Mouse (Mus musculus) liver, embryonic 12.5 days (tissue): ENCODE results near the gene BC004004. TPM values are rescaled to one million over a fixed set of nuclear protein-coding genes. Genes with fewer than 3 reads are reported as not detected.

Source experiments
- ATAC-seq: fragments of 200-750 bp; cut with Nextera tagmentation; 2 replicates; pipeline ENCODE4 v1.8.0; 2017; ENCODE audit warnings: moderate number of reproducible peaks, mild to moderate bottlenecking, moderate library complexity
- H3K27ac ChIP-seq: fragments of 300-500 bp; sonication (generic); 2 replicates; pipeline ENCODE4 v1.5.1; 2016; ENCODE audit warnings: mild to moderate bottlenecking
- H3K27me3 ChIP-seq: fragments of 300-500 bp; sonication (generic); replicated peaks from 2 replicates; pipeline ENCODE4 v1.6.1; 2016; ENCODE audit warnings: mild to moderate bottlenecking, moderate library complexity
- H3K36me3 ChIP-seq: fragments of 300-500 bp; sonication (generic); 2 replicates; pipeline ENCODE4 v1.6.1; 2016; ENCODE audit warnings: mild to moderate bottlenecking, moderate library complexity
- H3K4me1 ChIP-seq: fragments of 300-500 bp; sonication (generic); 2 replicates; pipeline ENCODE4 v1.6.1; 2016
- H3K4me2 ChIP-seq: fragments of 300-500 bp; sonication (generic); 2 replicates; pipeline ENCODE4 v1.6.1; 2016; ENCODE audit warnings: mild to moderate bottlenecking, moderate library complexity
- H3K4me3 ChIP-seq: fragments of 300-500 bp; sonication (generic); 2 replicates; pipeline ENCODE4 v1.5.1; 2016; ENCODE audit warnings: mild to moderate bottlenecking, moderate library complexity
- H3K9ac ChIP-seq: fragments of 300-500 bp; sonication (generic); 2 replicates; pipeline ENCODE4 v1.6.1; 2016; ENCODE audit warnings: mild to moderate bottlenecking, moderate library complexity
- H3K9me3 ChIP-seq: fragments of 300-500 bp; sonication (generic); replicated peaks from 2 replicates; pipeline ENCODE4 v1.6.1; 2016; ENCODE audit warnings: mild to moderate bottlenecking, moderate library complexity
- WGBS: fragments of 180-500 bp; shearing (Covaris S2); methylation state at CpG from one replicate; pipeline ENCODE4 v1.1.7; 2016; ENCODE audit not compliant: insufficient replicate concordance; 5-methylcytosine and 5-hydroxymethylcytosine counted together
- polyA plus RNA-seq: library from polyadenylated mRNA; unstranded; fragments of >200 nt; fragmentation: Nextera tagmentation; extraction: Ambion mirVana; gene quantifications from 2 replicates; pipeline ENCODE4 v1.2.1, GENCODE M21; 2016

The BC004004 gene
- 51.5 and 54.6 TPM in 2 replicates for polyA plus RNA-seq

- Histone ChIP-seq H3K4me1 (peaks cover 47% of the 10 kb centered on the region), H3K27me3 (no peaks in the 10 kb centered on the region)
Observed at GRCm38 (mm10) chr17:29268682-29269348, at the start of gene BC004004. Gene BC004004, plus strand, starts transcription at chr17:29268788.

GRCm38 (mm10) chr17:29220631-29221030 is 48.0 kb upstream of the BC004004 start:
- H3K9ac ChIP-seq = no peak overlapping the region
- H3K27ac ChIP-seq = no peak overlapping the region
- WGBS = 76% methylated on average over 14 of the region's 14 CpGs
- no peak overlapping the region for H3K4me3 ChIP-seq
- H3K9me3 ChIP-seq = no peaks in the 10 kb centered on the region
- peaks cover 7% of the 10 kb centered on the region; the same call in 1 of the 2 replicates for H3K27me3 ChIP-seq
- ATAC-seq = no peak
- H3K4me2 ChIP-seq = no peak overlapping the region
- H3K4me1 ChIP-seq = no peaks in the 10 kb centered on the region
- no peaks in the 10 kb centered on the region for H3K36me3 ChIP-seq

More at GRCm38 (mm10) chr17:29268682-29269348, at the start of gene BC004004:
- Histone ChIP-seq H3K27ac (peak within 1 kb of the TSS; percentile 97), H3K4me2 (peak within 1 kb of the TSS; percentile 84), H3K36me3 (no peaks in the 10 kb centered on the region), H3K4me3 (peak within 1 kb of the TSS; percentile 85), H3K9ac (peak within 1 kb of the TSS; percentile 95), H3K9me3 (no peaks in the 10 kb centered on the region)
- WGBS = under 1% methylated on average over 63 of the region's 63 CpGs
- ATAC-seq = peak; percentile 91

- ATAC-seq = no peak
- Histone ChIP-seq H3K4me3 (no peak overlapping the region), H3K4me2 (no peak overlapping the region), H3K4me1 (no peaks in the 10 kb centered on the region), H3K36me3 (no peaks in the 10 kb centered on the region), H3K27me3 (peaks cover 40% of the 10 kb centered on the region), H3K9me3 (no peaks in the 10 kb centered on the region), H3K9ac (no peak overlapping the region), H3K27ac (no peak overlapping the region)
- WGBS = 55% methylated on average over 10 of the region's 10 CpGs
Observed at GRCm38 (mm10) chr17:29231109-29231508, 37.5 kb upstream of the BC004004 start.

DNA sequence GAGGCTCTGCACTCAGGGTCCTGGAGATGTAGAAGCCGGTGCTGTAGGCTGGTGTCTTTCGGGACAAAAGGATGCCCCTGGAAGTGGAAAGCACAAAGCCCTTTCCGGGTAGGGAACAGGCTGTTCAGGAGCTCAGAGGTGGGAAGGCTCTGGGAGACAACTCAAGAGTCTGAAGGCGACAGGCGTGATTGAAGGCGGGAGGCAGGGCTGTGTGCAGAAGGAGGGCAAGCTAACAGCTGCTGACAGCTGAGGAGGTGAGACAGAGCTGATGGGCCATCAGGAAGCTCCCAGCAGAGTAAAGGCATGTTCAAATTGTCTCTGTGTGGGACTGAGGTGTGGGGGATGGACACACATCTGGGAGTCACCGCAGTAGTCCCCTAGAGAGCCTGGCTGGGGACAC is 32.5 kb upstream of the BC004004 start:
- peaks cover 85% of the 10 kb centered on the region for H3K27me3 ChIP-seq
- H3K9ac ChIP-seq = no peak overlapping the region
- no peak overlapping the region for H3K4me2 ChIP-seq
- H3K4me3 ChIP-seq = no peak overlapping the region
- H3K9me3 ChIP-seq = no peaks in the 10 kb centered on the region
- no peak for ATAC-seq
- WGBS = 54% methylated on average over 7 of the region's 7 CpGs
- H3K27ac ChIP-seq = no peak overlapping the region
- H3K4me1 ChIP-seq = peaks cover 13% of the 10 kb centered on the region; the same call in 1 of the 2 replicates
- no peaks in the 10 kb centered on the region for H3K36me3 ChIP-seq

GRCm38 (mm10) chr17:29237267-29237771 is 31.3 kb upstream of the BC004004 start:
- H3K9ac ChIP-seq = 0 out of 2 replicates have a peak overlapping the region, but pooled peaks have one; percentile 45
- no peak for ATAC-seq
- H3K4me1 ChIP-seq = peaks cover 13% of the 10 kb centered on the region; the same call in 1 of the 2 replicates
- peak overlapping the region; percentile 53 for H3K4me3 ChIP-seq
- H3K27ac ChIP-seq = no peak overlapping the region
- peak overlapping the region; percentile 70 for H3K4me2 ChIP-seq
- no peaks in the 10 kb centered on the region for H3K36me3 ChIP-seq
- peaks cover 93% of the 10 kb centered on the region for H3K27me3 ChIP-seq
- no peaks in the 10 kb centered on the region for H3K9me3 ChIP-seq
- WGBS = 1% methylated on average over 32 of the region's 32 CpGs

GRCm38 (mm10) chr17:29237772-29238420 is 30.7 kb upstream of the BC004004 start, which contains the start of gene Cpne5:
Gene Cpne5, minus strand, starts transcription at chr17:29238167.
- Histone ChIP-seq H3K4me2 (peak within 1 kb of the TSS; percentile 70), H3K9me3 (no peaks in the 10 kb centered on the region), H3K9ac (peak within 1 kb of the TSS; percentile 45; the same call in 1 of the 2 replicates), H3K27me3 (peaks cover 93% of the 10 kb centered on the region), H3K36me3 (no peaks in the 10 kb centered on the region), H3K4me3 (peak within 1 kb of the TSS; percentile 53), H3K27ac (no peak within 1 kb of the TSS), H3K4me1 (peaks cover 13% of the 10 kb centered on the region; the same call in 1 of the 2 replicates)
- WGBS = under 1% methylated on average over 58 of the region's 73 CpGs
- ATAC-seq = 0 out of 2 replicates have a peak, but pooled peaks have one; percentile 18

GRCm38 (mm10) chr17:29238421-29238945 is 30.1 kb upstream of the BC004004 start:
- no peak for ATAC-seq
- peaks cover 93% of the 10 kb centered on the region for H3K27me3 ChIP-seq

GRCm38 (mm10) chr17:29244912-29245311 is 23.7 kb upstream of the BC004004 start:
- ATAC-seq = no peak
- no peaks in the 10 kb centered on the region for H3K9me3 ChIP-seq
- no peak overlapping the region for H3K4me3 ChIP-seq
- H3K36me3 ChIP-seq = peaks cover 17% of the 10 kb centered on the region
- WGBS = 47% methylated on average over 12 of the region's 12 CpGs
- 0 out of 2 replicates have a peak, but pooled peaks cover 4% of the 10 kb centered on the region for H3K4me1 ChIP-seq
- H3K27ac ChIP-seq = no peak overlapping the region
- H3K4me2 ChIP-seq = no peak overlapping the region
- H3K9ac ChIP-seq = no peak overlapping the region
- peaks cover 42% of the 10 kb centered on the region for H3K27me3 ChIP-seq

More at GRCm38 (mm10) chr17:29238421-29238945, 30.1 kb upstream of the BC004004 start:
- H3K9me3 ChIP-seq = no peaks in the 10 kb centered on the region
- H3K4me3 ChIP-seq = peak overlapping the region; percentile 53
- H3K4me1 ChIP-seq = peaks cover 13% of the 10 kb centered on the region; the same call in 1 of the 2 replicates
- 0 out of 2 replicates have a peak overlapping the region, but pooled peaks have one; percentile 45 for H3K9ac ChIP-seq
- peak overlapping the region; percentile 70 for H3K4me2 ChIP-seq
- WGBS = 5% methylated on average over 23 of the region's 23 CpGs
- no peaks in the 10 kb centered on the region for H3K36me3 ChIP-seq
- no peak overlapping the region for H3K27ac ChIP-seq

DNA sequence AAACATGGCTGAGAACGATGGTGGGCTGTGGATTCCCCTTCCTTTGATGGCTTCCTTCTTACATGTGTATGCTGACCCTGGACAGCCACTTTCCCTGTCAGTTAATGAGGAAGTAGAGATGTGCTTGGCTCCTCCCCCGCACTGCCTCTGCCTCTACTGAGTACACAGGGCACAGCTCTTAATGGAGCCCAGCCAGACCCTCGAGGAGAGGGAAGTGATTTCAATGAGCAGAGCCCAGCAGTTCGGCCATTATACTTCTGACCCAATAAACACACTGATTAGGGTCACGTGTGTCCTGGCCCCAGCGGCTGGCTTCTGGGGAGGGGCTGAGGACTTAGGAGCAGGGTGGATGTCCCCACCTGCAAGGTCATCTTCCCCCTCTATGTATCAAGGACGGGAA is 22.9 kb upstream of the BC004004 start:
- H3K36me3 ChIP-seq = peaks cover 25% of the 10 kb centered on the region
- ATAC-seq = no peak
- H3K4me3 ChIP-seq = no peak overlapping the region
- 28% methylated on average over 7 of the region's 7 CpGs for WGBS
- H3K9ac ChIP-seq = no peak overlapping the region
- H3K4me2 ChIP-seq = no peak overlapping the region
- no peak overlapping the region for H3K27ac ChIP-seq
- H3K4me1 ChIP-seq = 0 out of 2 replicates have a peak, but pooled peaks cover 4% of the 10 kb centered on the region
- H3K27me3 ChIP-seq = peaks cover 35% of the 10 kb centered on the region
- no peaks in the 10 kb centered on the region for H3K9me3 ChIP-seq

DNA sequence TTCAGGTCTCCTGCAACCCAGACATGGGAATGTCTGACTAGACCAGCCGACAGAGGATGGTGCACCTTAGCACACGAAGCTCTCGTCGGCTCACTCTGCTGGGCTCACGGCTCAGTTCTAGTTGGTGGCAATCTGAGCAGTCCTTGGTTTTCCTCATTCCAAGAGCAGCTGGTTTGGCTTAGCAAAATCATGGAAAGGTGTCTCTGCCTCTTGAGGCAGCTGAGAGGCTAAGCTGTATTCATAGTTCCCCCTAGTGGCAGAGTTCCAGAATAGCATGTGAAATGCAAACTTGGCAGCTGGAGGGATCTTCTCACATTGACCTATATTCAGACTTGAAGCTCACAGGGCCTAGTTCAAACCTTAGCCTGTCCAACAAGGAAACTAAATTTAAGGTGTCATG is 22.0 kb upstream of the BC004004 start:
- H3K4me2 ChIP-seq = no peak overlapping the region
- no peaks in the 10 kb centered on the region for H3K9me3 ChIP-seq
- no peak overlapping the region for H3K27ac ChIP-seq
- no peak overlapping the region for H3K4me3 ChIP-seq
- H3K9ac ChIP-seq = no peak overlapping the region
- 33% methylated on average over 5 of the region's 5 CpGs for WGBS
- H3K36me3 ChIP-seq = peaks cover 34% of the 10 kb centered on the region
- no peak for ATAC-seq
- H3K4me1 ChIP-seq = 0 out of 2 replicates have a peak, but pooled peaks cover 4% of the 10 kb centered on the region
- H3K27me3 ChIP-seq = peaks cover 32% of the 10 kb centered on the region

GRCm38 (mm10) chr17:29247881-29248280 is 20.7 kb upstream of the BC004004 start:
- peaks cover 47% of the 10 kb centered on the region for H3K36me3 ChIP-seq
- WGBS = 82% methylated on average over 13 of the region's 13 CpGs
- H3K27me3 ChIP-seq = peaks cover 19% of the 10 kb centered on the region
- H3K27ac ChIP-seq = no peak overlapping the region
- no peak for ATAC-seq
- no peak overlapping the region for H3K4me3 ChIP-seq
- 0 out of 2 replicates have a peak, but pooled peaks cover 4% of the 10 kb centered on the region for H3K4me1 ChIP-seq
- no peak overlapping the region for H3K4me2 ChIP-seq
- no peaks in the 10 kb centered on the region for H3K9me3 ChIP-seq
- no peak overlapping the region for H3K9ac ChIP-seq
